Mouse (Mus musculus) spleen, postnatal 14 days (tissue): ENCODE results near the gene Ehbp1.

Experiments used
- DNase-seq, 2 experiments: peaks; one replicate each; pipeline ENCODE4 v3.0.0; 2021 to 2022; ENCODE audit warnings: low spot score in 2 of 2

Ehbp1 gene

DNA sequence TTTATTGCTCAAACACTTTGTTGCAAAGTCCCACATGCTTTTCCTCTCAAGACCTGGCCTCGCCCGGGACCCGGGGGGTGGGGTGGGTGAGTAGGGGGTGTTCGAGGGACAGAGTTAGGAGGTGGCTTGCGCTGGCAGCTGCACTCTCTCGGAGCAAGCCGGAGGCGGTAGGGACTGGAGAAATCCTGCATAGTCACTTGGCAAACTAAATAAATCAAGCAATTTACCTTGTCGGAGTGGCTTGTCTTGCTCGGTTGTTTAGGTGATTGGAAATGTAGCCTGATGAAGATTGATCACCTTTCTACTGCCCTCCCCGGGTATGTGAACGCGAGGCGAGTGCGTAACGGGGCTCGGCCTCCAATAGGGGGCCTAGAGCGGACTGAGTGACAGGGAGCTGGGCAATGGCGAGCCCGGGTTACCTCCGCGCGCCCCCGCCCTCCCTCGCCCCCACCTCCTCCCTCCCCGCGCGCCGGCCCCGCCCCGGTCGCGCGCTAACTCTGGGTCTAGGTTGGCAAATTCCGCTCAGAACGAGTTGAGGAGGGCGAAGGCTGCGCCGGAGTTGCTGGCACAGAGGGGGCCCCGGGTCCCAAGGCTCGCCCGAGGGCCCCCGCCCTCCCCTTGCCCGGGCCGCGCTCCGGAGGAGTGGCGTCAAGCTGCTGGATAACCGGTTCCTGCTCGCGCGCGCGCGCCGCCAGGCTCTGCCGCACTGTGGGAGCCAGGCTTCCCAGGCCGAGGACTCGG is 340.6 kb downstream of the Ehbp1 start:
- DNase-seq: no peak

DNA sequence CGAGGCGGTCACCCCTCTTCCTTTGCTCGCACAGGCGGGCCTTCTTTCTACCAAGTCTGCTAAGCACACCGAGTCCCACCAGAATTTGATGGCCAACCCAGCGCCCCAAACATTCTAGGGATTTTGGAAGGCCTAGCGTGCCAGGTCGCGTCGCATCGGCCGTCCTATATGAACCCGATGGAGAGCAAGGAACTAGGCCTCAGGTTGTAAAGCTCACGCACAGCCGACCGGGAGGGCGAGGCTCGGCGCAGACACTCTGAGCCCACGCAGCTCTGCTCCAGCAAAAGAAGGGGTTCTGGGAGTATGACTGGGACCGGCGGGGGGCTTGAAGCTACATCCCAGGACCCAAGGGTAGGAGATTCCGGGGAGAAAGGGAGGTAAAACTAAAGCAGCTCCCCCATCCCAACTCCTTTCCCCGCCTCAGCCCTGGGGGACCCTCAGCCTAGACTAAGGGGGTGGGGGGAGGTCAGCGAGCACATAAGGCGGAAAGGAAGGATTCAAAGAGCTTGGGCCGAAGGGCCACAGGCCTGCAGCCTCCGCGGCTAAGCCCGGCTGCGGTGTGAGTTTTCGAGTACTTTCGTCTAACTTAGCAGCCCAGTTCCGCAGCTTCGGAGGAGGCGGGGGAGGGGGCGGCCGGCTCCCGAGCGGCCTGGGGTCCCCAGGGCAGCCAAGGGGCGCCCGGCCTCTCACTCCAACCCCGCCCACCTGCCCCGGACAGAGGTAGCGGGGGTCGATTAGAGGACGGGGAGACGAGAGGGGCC is 341.6 kb downstream of the Ehbp1 start:
- no peak for DNase-seq

DNA sequence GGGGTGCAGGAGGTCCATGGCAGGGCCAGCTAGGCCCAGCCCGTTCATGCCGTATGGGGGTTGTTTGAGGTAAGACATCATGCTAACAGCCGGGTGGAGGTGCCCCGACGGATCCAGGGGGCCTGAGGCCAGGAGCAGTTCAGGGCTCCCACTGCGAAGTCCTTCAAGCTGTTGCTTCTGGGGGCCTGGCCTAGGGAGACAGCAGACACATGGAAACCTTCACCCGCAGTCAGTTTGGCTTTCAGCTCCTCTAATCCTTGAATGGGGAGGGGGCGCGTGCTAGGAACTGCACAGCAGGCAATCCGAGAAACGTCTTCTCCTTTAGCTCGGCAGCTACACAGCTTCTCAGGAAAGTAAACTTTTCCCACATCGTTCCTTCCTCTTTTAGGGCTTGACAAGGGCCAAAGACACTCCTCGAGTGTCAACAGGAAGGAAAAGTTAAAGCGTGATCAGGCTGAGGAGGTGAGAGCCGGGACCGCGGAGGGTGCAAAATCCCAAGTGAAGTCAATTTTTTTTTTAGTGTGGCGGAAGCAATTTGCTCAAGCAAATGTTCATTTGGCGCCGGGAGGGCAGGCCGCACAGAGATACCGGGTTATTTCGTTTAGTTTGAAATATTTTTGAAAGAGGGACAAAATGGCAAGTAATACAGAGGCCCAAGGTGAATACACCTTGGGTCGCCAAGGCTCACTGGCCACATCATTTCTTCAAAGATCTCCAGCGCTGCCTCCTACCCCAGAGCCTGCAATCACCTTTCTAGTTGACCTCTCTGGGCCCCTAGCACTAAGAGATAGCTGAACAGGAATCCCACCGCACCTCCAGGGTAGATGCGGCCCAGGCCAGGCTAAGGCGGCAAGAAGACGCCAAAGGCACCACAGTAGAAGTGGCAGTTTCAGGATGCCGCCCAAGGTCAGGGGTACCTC is 342.4 kb downstream of the Ehbp1 start:
- DNase-seq: no peak

DNA sequence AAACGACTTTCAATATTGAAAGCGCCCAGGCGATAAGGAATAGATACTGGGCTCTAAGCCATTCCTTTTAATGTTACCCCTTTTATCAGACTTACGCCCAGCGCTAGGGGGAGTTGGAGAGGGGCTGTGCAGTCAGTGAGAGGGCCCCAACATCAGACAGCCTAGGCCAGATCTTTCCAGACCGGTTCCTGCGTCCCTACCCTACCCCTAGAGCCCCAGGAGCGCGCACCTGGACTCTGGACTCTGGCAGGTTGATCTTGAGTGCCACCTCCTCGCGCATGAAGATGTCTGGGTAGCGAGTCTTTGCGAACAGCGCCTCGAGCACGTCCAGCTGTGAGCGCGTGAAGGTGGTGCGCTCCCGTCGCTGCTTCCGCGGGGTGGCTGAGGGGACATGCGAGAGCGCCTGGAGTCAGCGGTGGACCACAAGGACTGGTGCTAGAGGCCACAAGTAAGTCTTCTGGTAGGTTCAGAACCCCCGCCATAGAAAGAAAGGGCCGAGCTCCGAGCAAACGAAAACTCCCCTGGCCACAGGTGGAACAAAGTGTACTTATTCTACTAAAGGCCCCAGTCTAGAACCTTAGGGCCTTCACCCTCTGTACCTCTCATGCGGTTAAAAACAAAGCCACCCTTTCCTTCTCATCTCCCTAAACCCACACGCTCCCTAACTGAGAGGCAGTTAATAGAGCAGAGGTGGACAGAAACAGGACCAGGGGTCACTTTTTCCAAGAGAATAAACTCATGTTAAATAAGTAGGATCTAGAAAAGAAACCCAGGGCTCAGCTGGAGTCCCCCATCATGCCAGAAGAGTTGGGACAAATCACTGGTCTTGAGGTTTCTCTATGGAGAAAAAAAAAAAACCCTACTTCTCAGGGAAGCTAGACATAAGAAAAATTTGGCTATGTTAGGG is 343.7 kb downstream of the Ehbp1 start:
- no peak for DNase-seq

DNA sequence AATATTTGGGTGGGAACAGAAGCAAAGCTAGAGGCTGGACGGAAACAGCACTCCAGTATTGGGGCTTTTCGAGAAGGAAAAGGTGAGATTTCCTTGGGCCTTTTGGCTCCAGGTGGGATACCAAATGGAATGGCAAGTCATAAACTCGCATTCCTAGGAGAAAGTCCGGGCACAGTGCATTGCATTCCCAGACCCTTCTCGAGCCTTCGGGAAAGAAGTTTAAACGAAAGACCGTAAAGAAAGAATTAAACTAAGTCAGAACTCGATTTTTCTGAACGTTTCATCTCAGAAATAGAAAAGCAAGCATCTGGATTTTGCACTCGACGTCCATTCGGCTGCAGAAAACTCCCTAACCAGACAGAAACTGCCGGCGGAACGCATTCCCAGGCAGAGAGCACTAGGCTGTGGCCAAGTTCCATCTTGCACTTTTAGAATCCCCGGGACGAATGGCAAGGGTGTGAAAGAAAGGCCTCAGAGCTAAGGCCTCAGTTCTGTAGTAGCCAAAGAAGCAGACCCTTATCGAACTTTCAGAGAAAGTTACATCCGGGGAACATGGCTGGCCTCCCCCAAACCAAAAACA is 344.4 kb downstream of the Ehbp1 start:
- no peak for DNase-seq

DNA sequence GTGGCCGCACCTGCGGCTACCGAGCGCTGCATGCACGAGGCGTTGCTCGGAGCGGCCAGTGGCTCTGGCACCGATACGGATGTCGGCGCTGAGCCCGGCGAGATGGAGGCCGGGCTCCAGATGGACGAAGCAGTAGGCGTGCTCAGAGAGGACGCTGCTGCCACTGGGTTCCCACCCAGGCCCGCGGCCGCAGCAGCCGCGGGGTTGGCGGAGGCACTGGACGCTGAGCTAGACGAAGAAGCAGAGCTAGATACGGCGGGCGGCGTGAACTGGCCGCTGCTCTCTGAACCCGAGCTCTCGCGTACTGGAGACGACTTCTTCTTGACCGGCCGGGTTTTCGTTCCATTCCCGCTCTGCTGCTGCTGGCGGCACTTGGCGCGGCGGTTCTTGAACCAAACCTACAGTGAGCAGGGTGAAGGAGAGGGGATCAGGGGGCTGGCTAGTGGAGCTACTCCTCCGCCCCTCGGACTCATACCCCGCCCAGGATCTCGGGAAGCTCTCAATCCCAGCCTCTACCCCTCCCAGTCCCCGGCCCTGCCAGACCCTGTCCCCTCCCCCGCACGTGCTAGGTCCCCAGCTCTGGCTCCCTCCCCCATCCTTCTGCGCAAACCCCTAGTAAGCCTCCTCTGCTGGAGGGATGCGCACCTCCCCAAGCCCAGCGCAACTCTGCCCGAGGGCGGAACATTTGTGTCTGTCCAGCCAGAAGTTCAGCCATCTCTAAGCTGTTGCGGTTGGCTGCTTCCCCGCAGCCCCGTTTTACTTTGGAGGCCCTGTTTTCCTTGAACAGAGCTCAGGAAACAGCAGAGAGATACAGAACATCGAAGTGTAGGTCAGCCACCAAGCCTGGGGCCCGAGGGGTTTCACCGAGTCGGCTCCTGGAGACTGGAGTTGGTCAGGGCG is 345.2 kb downstream of the Ehbp1 start:
- DNase-seq: no peak

DNA sequence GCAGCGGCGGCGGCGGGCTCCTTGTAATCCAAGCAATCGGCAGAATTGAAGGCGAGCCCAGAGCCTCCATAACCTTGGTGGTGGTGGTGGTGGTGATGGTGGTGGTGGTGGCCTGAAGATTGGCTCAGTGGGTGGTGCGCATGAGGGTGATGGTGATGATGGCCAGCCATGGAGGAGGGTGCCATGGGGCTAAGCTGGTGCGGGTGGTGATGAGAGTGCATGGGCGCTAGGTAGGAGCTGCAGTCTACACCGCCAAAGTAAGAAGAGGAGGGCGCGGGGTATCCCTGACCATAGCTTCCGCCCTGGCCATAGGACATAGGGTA is 345.8 kb downstream of the Ehbp1 start:
- DNase-seq: no peak

DNA sequence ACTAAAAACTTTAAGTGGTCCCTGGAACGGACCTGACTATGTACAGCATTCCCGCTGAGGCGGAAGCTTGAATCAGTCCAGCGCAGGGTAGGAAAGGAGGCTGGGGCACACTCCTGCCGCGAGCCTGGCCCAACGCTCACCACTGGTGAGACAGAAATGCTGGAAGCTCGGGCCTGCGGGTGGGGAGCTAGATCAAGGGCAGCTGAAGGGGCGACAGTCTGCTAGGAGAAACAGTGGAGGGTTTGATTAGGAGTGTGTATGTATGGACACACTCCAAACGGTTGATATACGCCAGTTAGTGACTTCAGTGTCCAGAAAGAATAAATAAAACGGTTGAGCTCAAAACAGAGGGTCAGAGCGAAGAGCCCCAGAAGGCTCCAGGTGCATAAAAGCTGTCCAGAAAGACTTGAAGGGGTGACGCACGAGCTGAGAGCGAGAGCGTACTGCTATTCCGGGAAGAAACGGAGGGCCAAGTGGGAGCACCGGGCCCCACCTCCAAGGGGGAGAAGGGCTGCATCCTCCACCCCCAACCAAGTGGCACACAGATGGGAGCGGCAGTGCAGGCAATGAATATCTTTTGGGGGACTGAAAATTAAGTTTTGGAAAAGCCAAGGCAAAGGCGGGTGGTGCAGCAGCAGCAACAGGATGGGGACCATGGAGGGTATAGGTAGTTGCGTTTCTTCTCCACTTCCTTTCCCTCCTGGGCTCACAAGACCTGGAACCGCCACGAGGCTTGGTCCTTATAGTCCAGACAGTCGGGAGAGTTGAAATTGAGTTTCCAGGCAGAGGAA is 346.4 kb downstream of the Ehbp1 start:
- DNase-seq: no peak

DNA sequence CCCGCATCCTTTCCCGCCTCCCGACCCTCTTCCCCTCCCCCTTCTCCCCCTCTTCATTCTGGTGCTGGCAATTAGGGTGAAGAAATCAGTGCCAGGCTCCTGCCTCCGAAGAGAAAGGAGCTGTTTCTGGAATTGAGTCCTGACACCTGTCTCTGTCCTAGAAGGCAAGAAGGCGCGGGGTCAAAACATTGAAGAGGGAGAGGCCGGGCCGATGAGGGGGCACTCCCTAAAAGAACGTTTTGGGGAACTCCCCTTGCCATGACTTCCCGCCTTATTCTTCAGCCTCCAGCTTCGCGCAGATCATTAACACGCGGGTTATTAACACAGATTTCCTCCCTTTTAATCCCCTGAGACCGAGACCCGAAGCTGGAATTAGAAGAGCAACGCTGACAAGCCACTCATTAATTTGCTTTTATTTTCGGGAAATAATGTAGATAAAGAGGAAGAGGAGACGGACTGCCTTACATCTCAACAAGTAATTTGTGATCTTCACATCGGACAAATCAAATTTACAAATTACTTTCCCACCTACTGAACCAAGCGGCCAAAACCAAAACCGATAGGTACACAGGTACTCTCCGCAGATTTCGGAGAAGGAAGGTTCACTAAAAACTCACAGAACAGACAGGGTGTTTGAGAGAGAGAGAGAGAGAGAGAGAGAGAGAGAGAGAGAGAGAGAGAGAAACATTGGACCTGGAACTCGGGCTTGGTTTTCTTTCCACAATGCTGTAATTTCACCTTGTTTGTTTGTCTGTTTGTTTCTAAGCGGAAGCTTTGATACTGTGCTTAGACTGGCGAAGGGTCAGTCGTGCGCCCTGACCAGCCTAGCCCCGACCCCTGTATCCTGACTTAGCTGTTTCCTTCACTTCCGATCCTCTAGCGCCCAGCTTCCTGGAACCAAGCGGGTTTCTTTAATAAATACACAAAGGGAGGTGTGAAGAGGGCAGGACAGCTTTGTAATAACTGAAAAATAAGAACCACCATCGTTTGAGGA is 347.4 kb downstream of the Ehbp1 start:
- no peak for DNase-seq

DNA sequence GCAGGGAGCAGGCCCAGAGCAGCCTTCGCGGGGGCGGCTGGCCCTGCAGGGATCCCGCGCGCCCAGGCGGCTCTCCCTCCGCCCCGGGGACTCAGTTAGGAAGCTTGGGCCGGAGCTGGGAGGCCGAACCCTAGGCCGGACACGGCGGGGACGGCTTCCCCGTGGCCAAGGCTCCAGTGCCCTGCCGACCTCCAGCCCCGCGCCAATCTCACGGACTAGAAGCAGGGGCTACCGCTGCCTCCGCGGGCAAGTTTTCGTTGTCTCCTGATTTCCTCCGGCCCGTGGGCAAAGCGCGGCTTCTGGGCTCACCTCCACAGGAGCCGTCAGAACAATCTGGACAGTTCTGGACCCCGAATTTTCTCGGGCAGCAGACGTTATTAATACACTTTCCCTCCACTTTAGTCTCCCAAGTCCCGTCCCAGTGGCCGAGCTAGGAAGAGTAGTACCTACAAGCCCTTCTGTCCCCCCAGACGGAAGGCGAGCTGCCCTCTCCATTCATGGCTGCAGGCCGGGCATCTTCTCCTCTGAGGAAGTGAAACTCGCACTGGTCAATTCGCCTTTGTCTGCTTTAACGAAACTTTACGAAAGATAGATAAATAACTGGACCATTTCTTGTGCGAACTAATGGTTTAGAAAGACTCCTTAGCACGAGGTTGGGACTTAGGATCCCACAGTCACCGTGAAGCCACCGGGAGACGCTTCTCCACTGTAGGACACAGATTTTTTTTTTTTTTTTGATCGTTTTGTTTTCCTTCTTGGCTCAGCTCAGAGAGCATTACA is 348.3 kb downstream of the Ehbp1 start:
- DNase-seq: no peak

DNA sequence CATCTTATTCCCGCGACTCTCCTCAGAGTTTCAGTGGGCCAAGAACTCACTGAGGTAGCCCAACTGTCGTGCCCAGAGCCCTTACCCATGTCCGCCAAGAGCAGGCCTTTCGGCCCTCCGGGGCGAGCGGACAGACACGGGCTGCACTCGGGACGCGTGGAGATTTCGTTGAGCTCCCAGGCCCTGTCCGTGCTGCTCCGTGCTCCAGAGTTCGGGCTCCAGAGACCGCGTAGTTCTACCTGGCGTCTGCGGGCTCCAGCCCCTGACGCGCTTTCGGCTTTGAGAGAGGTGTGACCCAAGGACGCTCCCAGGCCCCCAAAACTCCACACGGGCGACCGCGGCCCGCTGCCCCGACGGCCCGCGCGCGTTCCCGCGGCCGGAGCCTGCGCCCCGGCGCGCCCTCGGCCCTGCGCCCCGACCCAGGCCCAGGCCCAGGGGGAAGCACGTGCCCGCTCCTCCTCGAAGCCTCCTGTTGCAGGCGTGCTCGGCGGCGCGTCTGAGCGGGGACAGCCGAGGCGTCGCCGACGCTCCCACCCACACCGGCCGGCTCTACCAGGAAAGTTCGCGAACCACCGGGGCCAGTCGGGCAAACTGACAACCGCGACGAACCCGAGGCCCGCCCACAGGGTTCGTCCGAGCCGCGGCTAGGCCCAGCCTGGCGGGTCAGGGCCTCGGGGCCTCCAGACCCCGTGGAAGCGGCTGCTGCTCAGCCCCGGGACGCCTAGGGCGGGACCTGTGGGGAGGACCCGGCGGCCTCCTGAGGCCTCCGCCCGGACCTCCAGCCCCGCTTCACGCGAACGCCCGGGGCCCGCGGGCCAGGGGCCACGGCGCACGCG is 349.1 kb downstream of the Ehbp1 start:
- no peak for DNase-seq

DNA sequence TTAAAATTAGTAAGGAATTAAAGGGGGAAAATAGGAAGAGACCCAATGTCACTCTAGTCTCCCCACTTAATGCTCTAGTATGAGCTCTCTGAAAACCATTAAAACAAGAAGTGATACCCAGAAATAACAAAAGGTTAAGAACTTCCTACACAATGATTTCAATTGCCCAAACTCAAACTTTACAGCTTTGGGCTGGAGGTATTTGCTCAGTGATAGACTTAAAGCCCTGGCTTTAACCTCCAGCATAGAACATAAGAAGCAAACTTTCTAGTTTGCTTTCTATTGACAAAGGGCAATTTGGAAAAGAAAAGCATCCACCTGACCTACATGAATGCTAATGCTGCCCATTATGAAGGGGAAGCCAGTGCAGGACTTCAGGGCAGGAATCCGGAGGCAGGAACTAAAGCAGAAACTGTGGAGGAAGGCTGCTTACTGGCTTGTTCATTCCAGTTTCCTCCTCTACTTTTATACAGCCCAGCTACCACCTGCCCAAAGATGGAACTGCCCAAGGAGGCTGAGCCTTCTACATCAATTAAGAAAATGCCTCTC is 353.6 kb downstream of the Ehbp1 start:
- DNase-seq: no peak

DNA sequence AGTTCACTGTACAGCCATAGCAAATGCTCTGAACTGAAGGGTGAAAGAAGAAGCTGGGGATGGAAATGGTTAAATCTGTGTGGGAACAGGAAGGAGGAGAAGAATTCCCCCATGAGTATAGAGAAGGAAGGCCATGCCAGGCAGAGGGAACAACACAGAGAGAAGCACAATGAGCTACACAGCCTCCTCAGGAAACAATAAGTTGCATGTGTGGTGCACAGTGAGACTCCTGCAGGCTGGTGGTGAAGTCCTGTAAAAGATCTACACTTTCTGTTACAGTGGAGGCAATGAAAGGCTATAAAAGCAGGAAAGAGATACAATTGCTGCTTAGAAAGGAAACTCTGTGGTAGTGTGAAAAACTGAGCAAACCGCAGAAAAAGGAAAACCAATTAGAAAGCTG is 357.0 kb downstream of the Ehbp1 start:
- DNase-seq: no peak

DNA sequence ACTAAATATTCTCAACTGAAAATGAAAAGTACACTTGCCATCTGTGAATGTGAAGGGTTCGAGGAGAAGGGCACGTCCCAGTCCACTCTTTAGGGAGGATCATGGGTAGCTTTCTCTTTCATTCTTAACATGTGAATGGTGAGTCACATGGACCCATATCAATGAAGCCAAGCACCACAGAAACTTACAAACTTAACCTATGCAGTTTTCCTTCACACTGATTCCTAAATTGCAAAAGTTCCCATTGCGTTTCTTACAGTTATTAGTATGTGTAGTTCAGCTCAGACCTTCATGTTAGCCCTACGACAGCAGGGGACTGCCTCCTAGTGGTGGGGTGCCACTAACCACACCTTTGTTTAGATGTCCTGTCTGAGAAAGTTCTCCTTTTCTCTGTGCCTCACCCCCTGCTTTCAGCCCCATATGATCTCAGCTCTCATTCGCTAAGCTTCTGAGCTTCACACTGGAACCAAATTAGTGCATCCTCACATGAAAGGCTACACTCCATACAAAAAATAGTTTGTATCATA is 368.0 kb downstream of the Ehbp1 start:
- no peak for DNase-seq

DNA sequence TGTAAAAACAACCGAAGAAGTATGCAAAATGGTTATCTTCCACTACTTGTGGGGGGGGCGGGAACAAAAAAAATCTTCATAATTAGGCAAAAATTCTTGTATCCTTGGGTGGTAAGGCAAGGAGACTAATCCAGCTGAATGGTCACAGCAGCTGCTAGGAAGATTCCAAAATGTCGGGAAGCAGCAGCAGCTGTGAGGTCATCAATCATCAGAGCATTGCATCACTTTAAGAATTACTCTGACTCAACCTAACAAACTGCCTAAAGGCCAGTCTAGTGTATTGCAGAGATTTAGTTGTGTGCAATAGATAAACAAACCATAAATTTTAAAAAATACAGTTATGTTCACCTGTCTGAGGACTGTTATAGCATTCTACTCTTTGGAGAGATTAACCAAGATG is 368.5 kb downstream of the Ehbp1 start:
- no peak for DNase-seq

DNA sequence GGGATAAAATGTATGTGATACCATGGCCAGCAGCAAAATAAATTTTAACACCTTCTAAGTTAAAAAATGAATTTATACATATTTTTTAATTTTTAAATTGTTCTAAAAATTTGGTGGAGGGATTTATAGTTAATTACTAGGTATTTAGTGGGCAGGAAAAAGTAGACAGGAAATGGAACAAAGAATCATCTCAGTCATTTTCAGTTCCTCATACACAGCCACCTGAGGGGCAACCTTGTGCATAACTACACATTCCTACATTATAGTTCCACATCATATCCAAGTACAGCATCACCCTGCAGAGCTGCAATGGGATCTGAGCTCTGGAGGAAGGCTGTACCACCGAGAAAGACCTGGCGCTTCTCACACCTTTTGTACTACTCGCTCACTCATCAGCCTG is 373.2 kb downstream of the Ehbp1 start:
- DNase-seq: no peak
